Mouse (Mus musculus) Muller cell, postnatal 12 days (primary cell): ENCODE measurements at regions not wholly inside any gene's neighbourhood (a gene's known extent, or its start where the extent isn't known, plus 50 kb on each side); places are given as distances from the start of the nearest gene placed in this dataset.
"Not testable (repeated sequence)": the region's sequence is repeated elsewhere in the genome, so short reads cannot be mapped to it uniquely, and the experiment has no call there.

Experiments
- DNase-seq: peaks from one replicate; pipeline ENCODE4 v3.0.0-alpha.2; 2015; ENCODE audit errors: inconsistent ontology term

DNA sequence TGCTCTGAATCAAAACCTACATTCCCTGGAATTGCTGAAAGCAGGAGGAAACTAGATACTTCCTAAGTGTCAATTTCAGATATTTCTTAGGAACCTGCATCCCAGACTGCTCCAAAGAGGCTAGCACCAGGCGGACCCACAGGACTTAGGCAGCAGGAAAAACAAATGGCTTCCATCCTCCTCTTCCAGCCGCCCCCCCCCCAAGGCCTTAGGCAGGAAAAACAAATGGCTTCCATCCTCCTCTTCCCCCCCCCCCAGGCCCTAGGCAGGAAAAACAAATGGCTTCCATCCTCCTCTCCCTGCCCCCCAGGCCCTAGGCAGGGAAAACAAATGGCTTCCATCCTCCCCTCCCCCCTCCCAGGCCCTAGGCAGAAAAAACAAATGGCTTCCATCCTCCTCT lies 64.5 kb upstream of the Nap1l2 start:
- no peak for DNase-seq

DNA sequence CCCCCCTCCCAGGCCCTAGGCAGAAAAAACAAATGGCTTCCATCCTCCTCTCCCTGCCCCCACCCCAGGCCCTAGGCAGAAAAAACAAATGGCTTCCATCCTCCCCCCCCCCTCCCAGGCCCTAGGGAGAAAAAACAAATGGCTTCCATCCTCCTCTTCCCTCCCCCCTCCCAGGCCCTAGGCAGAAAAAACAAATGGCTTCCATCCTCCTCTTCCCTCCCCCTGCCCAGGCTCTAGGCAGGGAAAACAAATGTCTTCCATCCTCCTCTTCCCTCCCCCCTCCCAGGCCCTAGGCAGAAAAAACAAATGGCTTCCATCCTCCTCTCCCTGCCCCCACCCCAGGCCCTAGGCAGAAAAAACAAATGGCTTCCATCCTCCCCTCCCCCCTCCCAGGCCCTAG lies 65.0 kb upstream of the Nap1l2 start:
- not testable (repeated sequence) for DNase-seq

DNA sequence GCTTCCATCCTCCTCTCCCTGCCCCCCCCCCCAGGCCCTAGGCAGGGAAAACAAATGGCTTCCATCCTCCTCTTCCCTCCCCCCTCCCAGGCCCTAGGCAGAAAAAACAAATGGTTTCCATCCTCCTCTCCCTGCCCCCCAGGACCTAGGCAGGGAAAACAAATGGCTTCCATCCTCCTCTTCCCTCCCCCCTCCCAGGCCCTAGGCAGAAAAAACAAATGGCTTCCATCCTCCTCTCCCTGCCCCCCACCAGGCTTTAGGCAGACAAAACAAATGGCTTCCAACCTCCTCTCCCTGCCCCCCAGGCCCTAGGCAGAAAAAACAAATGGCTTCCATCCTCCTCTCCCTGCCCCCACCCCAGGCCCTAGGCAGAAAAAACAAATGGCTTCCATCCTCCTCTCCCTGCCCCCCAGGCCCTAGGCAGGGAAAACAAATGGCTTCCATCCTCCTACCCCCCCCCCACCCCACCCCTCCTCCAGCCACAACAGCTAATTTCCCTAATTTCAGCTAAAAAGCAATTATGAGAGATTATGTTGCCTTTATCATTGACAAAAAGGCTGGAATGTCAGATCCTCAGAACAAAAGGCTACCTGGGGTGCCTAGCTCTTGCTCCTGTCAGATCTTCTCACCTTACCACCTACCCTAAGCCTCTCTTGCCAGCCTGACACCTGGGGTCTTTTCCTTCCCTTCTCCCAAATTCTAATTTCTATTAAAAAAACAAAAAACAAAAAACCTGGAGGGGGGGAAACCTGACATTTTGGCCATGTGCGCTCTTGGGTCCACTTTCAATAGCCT lies 65.8 kb upstream of the Nap1l2 start:
- DNase-seq: not testable (repeated sequence)

DNA sequence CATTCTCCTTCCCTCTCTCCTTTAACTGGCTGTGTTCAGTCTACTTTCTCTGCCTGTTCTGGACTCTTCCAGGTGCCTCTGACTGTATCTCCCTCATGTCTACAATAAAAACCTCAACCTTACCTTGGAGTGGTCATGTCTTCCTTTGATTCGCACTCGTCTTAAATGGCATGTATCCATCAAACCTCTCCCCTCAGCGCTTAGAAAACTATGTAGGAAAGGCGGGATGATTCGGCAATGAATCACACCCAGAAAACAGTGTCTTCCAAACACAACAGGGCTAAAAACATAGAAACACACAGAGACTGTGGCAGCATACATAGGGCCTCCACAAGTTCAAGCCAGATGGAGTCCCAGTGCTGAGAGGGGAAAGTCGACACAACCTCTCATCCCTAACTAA lies 66.4 kb upstream of the Nap1l2 start:
- no peak for DNase-seq

DNA sequence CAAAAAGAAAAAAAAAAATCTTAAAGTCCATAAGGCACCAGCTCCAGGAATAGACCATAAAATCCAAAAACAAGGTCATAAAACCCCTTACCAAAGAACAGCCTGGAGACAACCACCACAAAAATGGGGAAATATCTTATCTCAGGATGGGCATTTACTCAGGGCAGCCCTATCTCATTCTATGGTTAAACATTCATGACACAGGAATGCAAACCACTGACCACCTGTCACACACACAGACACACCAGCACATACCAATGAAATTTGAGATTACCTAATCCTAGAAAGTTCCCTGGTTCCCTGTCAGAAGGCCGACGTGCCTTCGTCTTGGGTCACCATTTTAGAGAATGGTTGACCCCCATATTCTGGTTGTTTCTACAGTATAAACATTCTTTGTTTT lies 66.3 kb upstream of the Cdx4 start:
- no peak for DNase-seq

DNA sequence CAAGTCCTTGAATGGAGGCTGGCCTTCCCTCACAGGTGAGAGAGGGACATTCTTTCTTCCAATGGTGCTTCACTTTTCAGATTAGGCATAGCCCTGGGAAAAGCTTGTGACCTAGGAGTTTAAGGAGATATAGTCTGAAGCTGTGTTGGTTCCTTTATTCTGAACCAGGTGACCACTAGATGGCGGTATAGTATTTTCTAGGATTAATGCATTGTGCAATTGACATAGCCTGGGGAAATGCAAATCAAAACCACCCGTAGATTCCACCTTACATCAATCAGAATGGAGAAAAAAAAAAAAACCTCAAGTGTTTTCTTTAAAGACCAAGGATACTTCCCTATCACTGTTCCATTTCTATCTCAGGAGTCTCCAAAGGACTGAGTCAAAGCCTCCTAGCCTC lies 61.3 kb upstream of the Cdx4 start:
- DNase-seq: peak; percentile 3
